Mouse (Mus musculus): ENCODE results near the gene Anapc15. TPM values are rescaled to one million over a fixed set of nuclear protein-coding genes. Genes with fewer than 3 reads are reported as not detected.

The Anapc15 gene
- total RNA-seq, 2 experiments from 2014 or later, result 57.1 to 94.9 TPM

DNA sequence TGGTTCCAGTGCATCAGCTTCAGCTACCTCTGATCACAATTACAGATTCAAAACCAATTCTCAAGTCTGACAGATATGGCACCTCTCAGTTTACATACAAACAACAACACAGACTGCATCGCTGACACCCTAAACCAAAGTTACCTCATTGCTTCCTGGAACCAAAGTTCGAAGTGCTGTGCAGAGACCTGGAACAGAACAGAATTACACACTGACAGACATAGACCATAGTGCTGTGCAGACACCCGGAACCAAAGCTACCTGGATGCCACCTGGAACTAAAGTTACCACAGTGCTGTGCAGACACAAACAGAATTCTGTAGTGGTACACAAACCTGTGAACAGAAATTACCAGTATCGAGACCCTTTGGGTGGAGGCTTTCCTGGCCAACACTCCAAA, 76.2 kb downstream of the Anapc15 start:
- ATAC-seq (ENCODE audit: poor library complexity, severe bottlenecking), result no peak

- ATAC-seq (ENCODE audit: poor library complexity, severe bottlenecking), result peak; percentile 84
Observed at GRCm38 (mm10) chr7:101949008-101949407, 85.5 kb downstream of the Anapc15 start.

Other genes with a start within 250 kb of the Anapc15 start
- 3.2 and 8.3 TPM in 2 replicates for gene Clpb, start 200.1 kb upstream of the Anapc15 start, total RNA-seq (2015)
- gene Clpb, start 200.1 kb upstream of the Anapc15 start, total RNA-seq (2017), result 12.2 and 18.4 TPM in 2 replicates
- gene Phox2a, start 45.4 kb upstream of the Anapc15 start, total RNA-seq (2015), result not detected in 2 replicates
- gene Phox2a, start 45.4 kb upstream of the Anapc15 start, total RNA-seq (2017), result not detected in 2 replicates
- 12.2 and 12.4 TPM in 2 replicates for gene Inppl1, start 25.5 kb upstream of the Anapc15 start, total RNA-seq (2015)
- 18.2 and 52.7 TPM in 2 replicates for gene Inppl1, start 25.5 kb upstream of the Anapc15 start, total RNA-seq (2017)
- 0.96 TPM in 1 of 2 replicates, not detected in the other for gene Folr2, start 6.5 kb upstream of the Anapc15 start, total RNA-seq (2015)
- gene Folr2, start 6.5 kb upstream of the Anapc15 start, total RNA-seq (2017), result not detected in 2 replicates
- gene Folr1, start 7.1 kb downstream of the Anapc15 start, total RNA-seq (2015), result 0.62 TPM in 1 of 2 replicates, not detected in the other
- gene Folr1, start 7.1 kb downstream of the Anapc15 start, total RNA-seq (2017), result 0.62 TPM in 1 of 2 replicates, not detected in the other
- 137 and 160 TPM in 2 replicates for gene Lamtor1, start 42.2 kb downstream of the Anapc15 start, total RNA-seq (2015)
- gene Lamtor1, start 42.2 kb downstream of the Anapc15 start, total RNA-seq (2017), result 127 and 128 TPM in 2 replicates
- gene Tomt, start 42.6 kb downstream of the Anapc15 start, total RNA-seq (2015), result 0.11 TPM in 1 of 2 replicates, not detected in the other
- 0.07 TPM in 1 of 2 replicates, not detected in the other for gene Tomt, start 42.6 kb downstream of the Anapc15 start, total RNA-seq (2017)
- gene Lrrc51, start 70.2 kb downstream of the Anapc15 start, total RNA-seq (2015), result 0.82 and 1.1 TPM in 2 replicates
- gene Lrrc51, start 70.2 kb downstream of the Anapc15 start, total RNA-seq (2017), result 0.70 TPM in 1 of 2 replicates, not detected in the other
- gene Numa1, start 70.4 kb downstream of the Anapc15 start, total RNA-seq (2015), result 71.4 and 82.2 TPM in 2 replicates
- 122 and 139 TPM in 2 replicates for gene Numa1, start 70.4 kb downstream of the Anapc15 start, total RNA-seq (2017)
- gene Il18bp, start 155.0 kb downstream of the Anapc15 start, total RNA-seq (2015), result 8.8 and 11.1 TPM in 2 replicates
- gene Il18bp, start 155.0 kb downstream of the Anapc15 start, total RNA-seq (2017), result 4.9 and 5.4 TPM in 2 replicates
- gene Rnf121, start 201.8 kb downstream of the Anapc15 start, total RNA-seq (2015), result 13.3 and 14.9 TPM in 2 replicates
- 10.5 and 11.0 TPM in 2 replicates for gene Rnf121, start 201.8 kb downstream of the Anapc15 start, total RNA-seq (2017)
- 7.1 and 9.5 TPM in 2 replicates for gene Xndc1, start 201.8 kb downstream of the Anapc15 start, total RNA-seq (2015)
- 13.0 and 15.4 TPM in 2 replicates for gene Xndc1, start 201.8 kb downstream of the Anapc15 start, total RNA-seq (2017)
- gene Xntrpc, start 202.0 kb downstream of the Anapc15 start, total RNA-seq (2015), result 0.39 and 0.40 TPM in 2 replicates
- not detected in 2 replicates for gene Xntrpc, start 202.0 kb downstream of the Anapc15 start, total RNA-seq (2017)
- gene Trpc2, start 219.4 kb downstream of the Anapc15 start, total RNA-seq (2015), result 0.41 TPM in 1 of 2 replicates, not detected in the other
- gene Trpc2, start 219.4 kb downstream of the Anapc15 start, total RNA-seq (2017), result 0.20 and 0.37 TPM in 2 replicates
- not detected in 2 replicates for gene Art1, start 238.0 kb downstream of the Anapc15 start, total RNA-seq (2015)
- gene Art1, start 238.0 kb downstream of the Anapc15 start, total RNA-seq (2017), result not detected in 2 replicates
- gene Art5, start 245.8 kb downstream of the Anapc15 start, total RNA-seq (2015), result 0.20 TPM in 1 of 2 replicates, not detected in the other
- gene Art5, start 245.8 kb downstream of the Anapc15 start, total RNA-seq (2017), result not detected in 2 replicates

All from megakaryocyte, adult 5-6 weeks (primary cell).